Mouse (Mus musculus): ENCODE measurements around the gene Scd4. TPM values are rescaled to one million over a fixed set of nuclear protein-coding genes. Genes with fewer than 3 reads are reported as not detected.
"Not testable (repeated sequence)": the region's sequence is repeated elsewhere in the genome, so short reads cannot be mapped to it uniquely, and the experiment has no call there.

Gene Scd4
- polyA plus RNA-seq, 1 experiment from 2014 or later, result 0.06 TPM

DNA sequence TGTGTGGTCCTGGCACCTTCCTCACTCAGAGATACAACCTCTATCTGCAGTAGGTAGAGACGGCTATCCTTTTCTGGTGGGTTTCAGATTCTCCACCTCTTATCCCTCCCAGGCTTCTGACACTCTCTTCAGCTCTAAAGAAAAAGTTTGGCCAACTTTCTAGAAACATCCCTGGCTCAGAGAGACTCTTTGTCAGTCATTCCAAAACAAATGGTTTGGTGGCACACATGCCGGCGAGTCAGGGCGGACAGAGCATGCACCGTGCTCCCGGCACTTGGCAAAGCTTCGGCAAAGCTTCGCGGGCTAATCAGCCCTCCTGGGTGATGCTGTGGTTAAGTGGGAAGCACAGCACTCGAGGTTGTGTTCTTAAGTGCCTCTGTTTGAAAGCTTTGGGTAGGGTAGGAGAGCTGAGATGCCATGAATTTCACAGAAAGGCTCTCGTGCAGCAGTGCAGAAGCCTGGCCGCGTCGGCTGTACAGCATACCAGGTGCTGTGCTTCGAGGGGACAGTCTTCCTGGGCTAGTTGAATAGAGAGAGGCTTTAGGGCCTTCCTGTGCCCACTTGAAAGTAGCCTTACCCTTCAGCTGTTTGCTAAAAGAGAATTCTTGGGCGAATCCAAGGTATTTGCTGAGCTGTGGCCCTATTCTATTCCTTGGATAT lies 27.9 kb upstream of the Scd4 start:
- Histone ChIP-seq H3K4me2 (replicated peaks; ENCODE audit: low read depth, low read length) (no peak overlapping the region), H3K27ac (ENCODE audit: low read depth, low read length) (no peak overlapping the region), H3K36me3 (ENCODE audit: control insufficient read depth, insufficient read depth, low read length) (peaks cover 38% of the 10 kb centered on the region), H3K4me3 (ENCODE audit: low read depth, low read length) (no peak overlapping the region), H3K27me3 (ENCODE audit: control insufficient read depth, insufficient read depth, low read length) (no peaks in the 10 kb centered on the region), H3K4me1 (replicated peaks; ENCODE audit: control insufficient read depth, insufficient read depth, low read length) (peaks cover 2% of the 10 kb centered on the region; the same call in 1 of the 2 replicates), H3K9me3 (ENCODE audit: control insufficient read depth, low read length) (no peaks in the 10 kb centered on the region), H3K9ac (ENCODE audit: low read depth, low read length) (no peak overlapping the region)
- no peak for ATAC-seq (ENCODE audit: low FRiP score)
- WGBS, result 94% methylated on average over 16 of the region's 16 CpGs
- DNase-seq (ENCODE audit: low spot score), result no peak

DNA sequence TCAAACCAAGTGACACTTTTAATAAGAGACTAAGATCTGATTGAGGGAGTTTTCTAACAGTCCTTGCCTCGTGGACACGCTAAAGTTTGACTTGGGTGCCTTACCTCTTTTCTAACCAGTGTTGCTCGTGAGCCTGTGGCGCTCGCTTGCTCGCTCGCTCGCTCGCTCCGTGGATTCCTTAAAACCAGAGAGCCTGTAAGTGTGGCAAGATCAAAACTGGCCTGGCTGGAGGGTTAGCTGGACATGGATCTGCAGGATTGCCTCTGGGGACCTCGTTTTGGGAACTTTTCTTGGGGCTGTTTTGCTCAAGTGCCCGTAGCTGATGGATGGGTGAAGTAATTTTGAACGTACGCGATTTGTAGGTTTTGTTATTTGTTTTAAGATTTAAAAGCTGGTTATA lies 27.2 kb upstream of the Scd4 start:
- Histone ChIP-seq H3K9me3 (ENCODE audit: control insufficient read depth, low read length) (no peaks in the 10 kb centered on the region), H3K36me3 (ENCODE audit: control insufficient read depth, insufficient read depth, low read length) (peaks cover 32% of the 10 kb centered on the region), H3K27me3 (ENCODE audit: control insufficient read depth, insufficient read depth, low read length) (no peaks in the 10 kb centered on the region), H3K4me2 (replicated peaks; ENCODE audit: low read depth, low read length) (no peak overlapping the region), H3K4me3 (ENCODE audit: low read depth, low read length) (no peak overlapping the region), H3K4me1 (replicated peaks; ENCODE audit: control insufficient read depth, insufficient read depth, low read length) (no peaks in the 10 kb centered on the region), H3K27ac (ENCODE audit: low read depth, low read length) (no peak overlapping the region), H3K9ac (ENCODE audit: low read depth, low read length) (no peak overlapping the region)
- WGBS, result 94% methylated on average over 15 of the region's 15 CpGs
- DNase-seq (ENCODE audit: low spot score) (no peak), ATAC-seq (ENCODE audit: low FRiP score) (no peak)

- H3K4me3 ChIP-seq (ENCODE audit: low read depth, low read length), result no peak overlapping the region
- H3K9ac ChIP-seq (ENCODE audit: low read depth, low read length), result no peak overlapping the region
- no peaks in the 10 kb centered on the region for H3K27me3 ChIP-seq (ENCODE audit: control insufficient read depth, insufficient read depth, low read length)
- no peak overlapping the region for H3K4me2 ChIP-seq (replicated peaks; ENCODE audit: low read depth, low read length)
- 85% methylated on average over 7 of the region's 7 CpGs for WGBS
- H3K4me1 ChIP-seq (replicated peaks; ENCODE audit: control insufficient read depth, insufficient read depth, low read length), result no peaks in the 10 kb centered on the region
- H3K9me3 ChIP-seq (ENCODE audit: control insufficient read depth, low read length), result no peaks in the 10 kb centered on the region
- no peak for ATAC-seq (ENCODE audit: low FRiP score)
- no peak for DNase-seq (ENCODE audit: low spot score)
- peaks cover 32% of the 10 kb centered on the region for H3K36me3 ChIP-seq (ENCODE audit: control insufficient read depth, insufficient read depth, low read length)
- H3K27ac ChIP-seq (ENCODE audit: low read depth, low read length), result no peak overlapping the region
Observed at GRCm38 (mm10) chr19:44306171-44306570, 26.7 kb upstream of the Scd4 start.

DNA sequence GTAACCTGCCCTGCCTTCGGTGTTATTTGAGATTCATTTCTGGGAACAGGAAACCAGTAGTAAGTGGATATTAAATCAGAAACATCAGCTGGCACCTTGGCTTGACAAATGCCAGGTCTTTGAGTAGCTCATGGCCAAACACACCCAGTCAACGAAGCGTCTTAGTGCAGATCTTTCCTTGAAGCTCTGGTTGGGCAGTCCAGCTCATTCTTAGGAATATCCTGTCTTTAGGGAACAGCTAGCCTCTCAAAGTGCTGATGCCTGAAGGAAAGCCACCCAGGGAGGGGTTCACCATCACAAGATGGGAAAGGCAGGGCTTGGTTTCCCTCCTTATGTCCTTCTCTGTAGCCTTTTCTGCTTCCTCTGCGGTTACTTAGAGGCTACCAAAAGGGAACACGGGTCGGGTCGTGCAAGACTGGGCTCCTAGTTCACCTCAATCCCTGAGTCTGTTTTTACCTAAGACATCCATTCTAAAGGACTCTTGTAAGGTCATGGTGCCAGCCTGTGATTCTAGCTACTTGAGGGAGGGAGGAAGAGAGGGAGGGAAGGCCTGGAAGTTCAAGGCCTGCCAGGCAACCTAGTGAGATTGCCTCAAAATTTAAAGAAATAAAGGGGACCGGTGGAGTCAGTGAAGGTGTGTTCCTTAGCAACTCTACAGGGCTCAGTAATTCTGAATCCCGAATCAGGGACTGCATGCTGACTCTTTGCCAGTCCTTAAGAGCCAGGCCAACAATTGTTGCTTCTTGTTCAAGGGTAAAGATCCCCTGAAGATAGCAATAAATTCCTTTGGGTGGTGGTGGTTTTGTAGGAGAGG lies 25.6 kb upstream of the Scd4 start:
- 88% methylated on average over 9 of the region's 9 CpGs for WGBS
- Histone ChIP-seq H3K9me3 (ENCODE audit: control insufficient read depth, low read length) (no peaks in the 10 kb centered on the region), H3K4me1 (replicated peaks; ENCODE audit: control insufficient read depth, insufficient read depth, low read length) (no peaks in the 10 kb centered on the region), H3K27ac (ENCODE audit: low read depth, low read length) (no peak overlapping the region), H3K4me3 (ENCODE audit: low read depth, low read length) (no peak overlapping the region), H3K27me3 (ENCODE audit: control insufficient read depth, insufficient read depth, low read length) (no peaks in the 10 kb centered on the region), H3K4me2 (replicated peaks; ENCODE audit: low read depth, low read length) (no peak overlapping the region), H3K9ac (ENCODE audit: low read depth, low read length) (no peak overlapping the region), H3K36me3 (ENCODE audit: control insufficient read depth, insufficient read depth, low read length) (peaks cover 28% of the 10 kb centered on the region)
- no peak for ATAC-seq (ENCODE audit: low FRiP score)
- no peak for DNase-seq (ENCODE audit: low spot score)

DNA sequence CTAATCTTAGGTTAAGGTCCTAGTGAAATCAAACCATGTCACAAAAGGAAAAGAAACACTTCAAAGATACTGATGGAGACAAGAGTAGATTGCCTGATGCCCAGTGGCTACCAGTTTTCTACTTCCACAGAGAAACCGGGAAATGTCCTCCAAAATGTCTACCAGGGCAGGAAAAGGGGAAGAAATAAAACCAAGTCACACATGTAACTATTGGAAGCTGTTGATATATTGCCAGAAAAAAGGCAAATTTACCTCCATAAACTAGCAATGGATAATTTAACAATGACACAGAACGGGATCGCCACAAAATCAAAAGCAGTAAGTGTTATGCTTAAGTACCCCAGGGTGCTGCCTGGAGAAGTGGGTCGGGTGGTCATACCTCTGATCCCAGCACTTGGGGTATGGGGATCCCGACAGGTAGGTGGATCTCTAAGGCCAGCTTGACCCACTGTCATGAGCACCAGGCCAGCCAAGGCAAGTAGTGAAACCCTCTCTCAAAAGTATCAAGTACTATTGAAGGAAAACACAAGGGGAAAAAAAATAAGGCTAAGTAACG lies 24.9 kb upstream of the Scd4 start:
- Histone ChIP-seq H3K4me3 (ENCODE audit: low read depth, low read length) (no peak overlapping the region), H3K4me2 (replicated peaks; ENCODE audit: low read depth, low read length) (no peak overlapping the region), H3K4me1 (replicated peaks; ENCODE audit: control insufficient read depth, insufficient read depth, low read length) (no peaks in the 10 kb centered on the region), H3K27me3 (ENCODE audit: control insufficient read depth, insufficient read depth, low read length) (no peaks in the 10 kb centered on the region), H3K9ac (ENCODE audit: low read depth, low read length) (no peak overlapping the region), H3K27ac (ENCODE audit: low read depth, low read length) (no peak overlapping the region), H3K36me3 (ENCODE audit: control insufficient read depth, insufficient read depth, low read length) (peaks cover 23% of the 10 kb centered on the region), H3K9me3 (ENCODE audit: control insufficient read depth, low read length) (no peaks in the 10 kb centered on the region)
- ATAC-seq (ENCODE audit: low FRiP score) (no peak), DNase-seq (ENCODE audit: low spot score) (no peak)
- 86% methylated on average over 6 of the region's 6 CpGs for WGBS

- DNase-seq (ENCODE audit: low spot score), result no peak
- Histone ChIP-seq H3K4me2 (replicated peaks; ENCODE audit: low read depth, low read length) (no peak overlapping the region), H3K27me3 (ENCODE audit: control insufficient read depth, insufficient read depth, low read length) (no peaks in the 10 kb centered on the region), H3K27ac (ENCODE audit: low read depth, low read length) (no peak overlapping the region), H3K4me3 (ENCODE audit: low read depth, low read length) (no peak overlapping the region), H3K4me1 (replicated peaks; ENCODE audit: control insufficient read depth, insufficient read depth, low read length) (no peaks in the 10 kb centered on the region), H3K9ac (ENCODE audit: low read depth, low read length) (no peak overlapping the region), H3K36me3 (ENCODE audit: control insufficient read depth, insufficient read depth, low read length) (peaks cover 17% of the 10 kb centered on the region), H3K9me3 (ENCODE audit: control insufficient read depth, low read length) (no peaks in the 10 kb centered on the region)
- no peak for ATAC-seq (ENCODE audit: low FRiP score)
- 90% methylated on average over 8 of the region's 8 CpGs for WGBS
Observed at GRCm38 (mm10) chr19:44308611-44309246, 24.2 kb upstream of the Scd4 start.

DNA sequence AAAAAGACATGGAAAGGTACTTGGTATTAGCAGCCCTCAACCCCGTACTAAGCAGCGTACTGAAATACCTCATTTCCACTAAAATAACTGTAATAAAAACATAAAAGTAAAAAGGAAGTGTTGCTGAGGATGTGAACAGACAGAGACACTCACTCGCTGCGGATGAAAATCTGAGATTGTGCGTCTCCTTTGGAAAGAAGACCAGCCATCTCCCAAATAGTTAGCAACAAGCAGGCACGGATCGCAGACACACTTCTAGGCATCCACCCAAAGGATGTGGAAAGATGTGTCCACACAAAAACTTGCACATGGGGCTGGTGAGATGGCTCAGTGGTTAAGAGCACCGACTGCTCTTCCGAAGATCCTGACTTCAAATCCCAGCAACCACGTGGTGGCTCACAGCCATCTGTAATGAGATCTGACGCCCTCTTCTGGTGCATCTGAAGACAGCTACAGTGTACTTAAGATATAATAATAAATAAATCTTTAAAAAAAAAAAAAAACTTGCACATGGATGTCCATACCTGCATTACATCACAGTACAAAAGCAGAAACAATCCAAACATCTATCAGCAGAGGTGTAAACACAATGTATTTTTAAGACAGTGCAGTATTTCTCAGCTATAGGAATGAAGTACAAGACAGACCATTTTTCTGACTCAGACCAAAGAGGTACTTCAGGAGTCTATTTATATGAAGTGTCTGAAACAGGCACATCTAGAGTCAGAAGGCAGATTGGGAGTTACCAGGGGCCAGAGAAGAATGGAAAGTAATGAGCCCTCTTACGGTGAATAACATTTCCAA lies 23.3 kb upstream of the Scd4 start:
- no peak overlapping the region for H3K4me3 ChIP-seq (ENCODE audit: low read depth, low read length)
- ATAC-seq (ENCODE audit: low FRiP score) (no peak), DNase-seq (ENCODE audit: low spot score) (no peak)
- no peak overlapping the region for H3K27ac ChIP-seq (ENCODE audit: low read depth, low read length)
- H3K36me3 ChIP-seq (ENCODE audit: control insufficient read depth, insufficient read depth, low read length), result peaks cover 10% of the 10 kb centered on the region; the same call in 1 of the 2 replicates
- H3K27me3 ChIP-seq (ENCODE audit: control insufficient read depth, insufficient read depth, low read length), result no peaks in the 10 kb centered on the region
- H3K9ac ChIP-seq (ENCODE audit: low read depth, low read length), result no peak overlapping the region
- H3K4me2 ChIP-seq (replicated peaks; ENCODE audit: low read depth, low read length), result no peak overlapping the region
- H3K4me1 ChIP-seq (replicated peaks; ENCODE audit: control insufficient read depth, insufficient read depth, low read length), result 0 out of 2 replicates have a peak, but pooled peaks cover 3% of the 10 kb centered on the region
- no peaks in the 10 kb centered on the region for H3K9me3 ChIP-seq (ENCODE audit: control insufficient read depth, low read length)
- 85% methylated on average over 12 of the region's 12 CpGs for WGBS

DNA sequence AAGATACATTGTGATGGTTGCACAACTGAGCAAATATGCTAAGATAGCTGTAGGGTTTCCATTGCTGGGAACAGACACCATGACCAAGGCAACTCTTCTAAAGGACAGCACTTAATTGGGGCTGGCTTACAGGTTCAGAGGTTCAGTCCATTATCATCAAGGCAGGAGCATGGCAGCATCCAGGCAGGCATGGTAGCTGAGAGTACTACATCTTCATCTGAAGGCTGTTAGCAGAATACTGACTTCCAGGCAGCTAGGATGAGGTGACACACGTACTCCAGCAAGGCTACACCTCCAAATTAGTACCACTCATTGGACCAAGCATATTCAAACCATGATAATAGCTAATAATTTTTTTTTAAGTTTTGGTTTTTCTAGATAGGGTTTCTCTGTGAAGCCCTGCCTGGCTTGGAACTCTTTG lies 22.7 kb upstream of the Scd4 start:
- not testable (repeated sequence) for H3K9ac ChIP-seq (ENCODE audit: low read depth, low read length); H3K27ac ChIP-seq (ENCODE audit: low read depth, low read length); H3K9me3 ChIP-seq (ENCODE audit: control insufficient read depth, low read length); H3K36me3 ChIP-seq (ENCODE audit: control insufficient read depth, insufficient read depth, low read length); H3K4me1 ChIP-seq (replicated peaks; ENCODE audit: control insufficient read depth, insufficient read depth, low read length); H3K27me3 ChIP-seq (ENCODE audit: control insufficient read depth, insufficient read depth, low read length); H3K4me3 ChIP-seq (ENCODE audit: low read depth, low read length); ATAC-seq (ENCODE audit: low FRiP score); H3K4me2 ChIP-seq (replicated peaks; ENCODE audit: low read depth, low read length); DNase-seq (ENCODE audit: low spot score)
- 92% methylated on average over 1 of the region's 1 CpGs for WGBS
